Mouse (Mus musculus): ENCODE measurements at regions not wholly inside any gene's neighbourhood (a gene's known extent, or its start where the extent isn't known, plus 50 kb on each side); places are given as distances from the start of the nearest gene placed in this dataset.

- Histone ChIP-seq H3K27me3 (replicated peaks; ENCODE audit: control insufficient read depth, insufficient read depth, low read length) (no peaks in the 10 kb centered on the region), H3K4me1 (ENCODE audit: control insufficient read depth, insufficient read depth, low read length) (no peaks in the 10 kb centered on the region), H3K36me3 (ENCODE audit: control insufficient read depth, insufficient read depth, low read length) (no peaks in the 10 kb centered on the region), H3K4me3 (ENCODE audit: insufficient read depth, low read depth, low read length) (no peak overlapping the region), H3K27ac (ENCODE audit: insufficient read depth, low read depth, low read length) (no peak overlapping the region)
- TF ChIP-seq CTCF (conservative IDR thresholded peaks at IDR 0.05; ENCODE audit: insufficient read depth, insufficient read length, low read depth, low read length) (no peak), POLR2A (IDR thresholded peaks at IDR 0.05; ENCODE audit: low read depth, low read length) (no peak)
- no peak for DNase-seq
- 82% methylated on average over 13 of the region's 13 CpGs for WGBS
Observed at GRCm38 (mm10) chr11:95198196-95198595, 52.1 kb upstream of the Dlx4 start.

DNA sequence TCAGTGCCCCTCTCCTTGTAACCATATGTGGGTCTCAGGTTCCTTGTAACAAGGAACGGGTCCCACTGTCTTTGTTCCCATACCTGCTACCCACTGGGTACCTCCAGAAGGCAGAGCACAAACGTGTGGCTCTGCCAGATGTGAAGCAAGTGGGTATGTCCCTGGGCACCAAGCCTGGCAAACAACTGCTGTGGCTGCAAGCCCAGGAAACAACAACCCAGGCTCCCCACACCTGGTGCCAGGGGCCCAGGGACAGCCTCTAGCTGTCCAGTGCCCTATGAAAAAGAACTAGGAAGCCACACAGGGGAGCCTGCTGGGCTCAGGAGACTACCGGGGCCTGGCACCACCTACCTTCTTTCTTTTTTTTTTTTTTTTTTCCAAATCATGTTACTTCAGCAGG lies 54.9 kb upstream of the Dlx4 start:
- no peak overlapping the region for H3K4me3 ChIP-seq (ENCODE audit: insufficient read depth, low read depth, low read length)
- no peaks in the 10 kb centered on the region for H3K36me3 ChIP-seq (ENCODE audit: control insufficient read depth, insufficient read depth, low read length)
- no peaks in the 10 kb centered on the region for H3K4me1 ChIP-seq (ENCODE audit: control insufficient read depth, insufficient read depth, low read length)
- no peaks in the 10 kb centered on the region for H3K27me3 ChIP-seq (replicated peaks; ENCODE audit: control insufficient read depth, insufficient read depth, low read length)
- WGBS, result 71% methylated on average over 3 of the region's 3 CpGs
- DNase-seq, result no peak
- no peak overlapping the region for H3K27ac ChIP-seq (ENCODE audit: insufficient read depth, low read depth, low read length)
- TF ChIP-seq CTCF (conservative IDR thresholded peaks at IDR 0.05; ENCODE audit: insufficient read depth, insufficient read length, low read depth, low read length), result no peak
- no peak for TF ChIP-seq POLR2A (IDR thresholded peaks at IDR 0.05; ENCODE audit: low read depth, low read length)

- H3K27me3 ChIP-seq (replicated peaks; ENCODE audit: control insufficient read depth, insufficient read depth, low read length), result no peaks in the 10 kb centered on the region
- H3K27ac ChIP-seq (ENCODE audit: insufficient read depth, low read depth, low read length), result no peak overlapping the region
- H3K4me3 ChIP-seq (ENCODE audit: insufficient read depth, low read depth, low read length), result no peak overlapping the region
- TF ChIP-seq CTCF (conservative IDR thresholded peaks at IDR 0.05; ENCODE audit: insufficient read depth, insufficient read length, low read depth, low read length), result no peak
- TF ChIP-seq POLR2A (IDR thresholded peaks at IDR 0.05; ENCODE audit: low read depth, low read length), result no peak
- no peaks in the 10 kb centered on the region for H3K4me1 ChIP-seq (ENCODE audit: control insufficient read depth, insufficient read depth, low read length)
- peak; percentile 42 for DNase-seq
- no peaks in the 10 kb centered on the region for H3K36me3 ChIP-seq (ENCODE audit: control insufficient read depth, insufficient read depth, low read length)
- 6% methylated on average over 22 of the region's 22 CpGs for WGBS
Observed at GRCm38 (mm10) chr11:95210185-95211030, 50.9 kb upstream of the Tac4 start.

DNA sequence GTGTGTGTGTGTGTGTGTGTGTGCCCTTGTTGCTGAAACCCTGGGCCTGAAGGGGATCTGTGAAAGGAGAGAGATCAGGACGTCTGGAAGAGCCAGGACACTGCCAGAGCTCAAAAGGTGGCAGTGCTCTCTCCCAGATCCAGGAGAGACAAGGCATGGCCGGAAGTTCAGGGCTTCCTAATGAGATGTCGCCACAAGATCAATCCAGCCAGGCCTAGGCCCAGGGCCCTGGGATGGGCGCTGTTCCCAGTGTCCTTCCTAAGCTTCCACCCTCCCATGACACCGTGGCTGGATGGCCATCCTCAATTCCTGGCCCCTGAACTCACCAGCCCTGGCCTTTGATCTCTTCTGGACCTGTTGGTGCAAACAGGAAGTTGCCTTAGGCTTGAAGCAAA lies 50.3 kb upstream of the Tac4 start:
- no peak overlapping the region for H3K4me3 ChIP-seq (ENCODE audit: insufficient read depth, low read depth, low read length)
- H3K4me1 ChIP-seq (ENCODE audit: control insufficient read depth, insufficient read depth, low read length), result no peaks in the 10 kb centered on the region
- H3K27me3 ChIP-seq (replicated peaks; ENCODE audit: control insufficient read depth, insufficient read depth, low read length), result no peaks in the 10 kb centered on the region
- TF ChIP-seq CTCF (conservative IDR thresholded peaks at IDR 0.05; ENCODE audit: insufficient read depth, insufficient read length, low read depth, low read length) (no peak), POLR2A (IDR thresholded peaks at IDR 0.05; ENCODE audit: low read depth, low read length) (no peak)
- no peak overlapping the region for H3K27ac ChIP-seq (ENCODE audit: insufficient read depth, low read depth, low read length)
- no peaks in the 10 kb centered on the region for H3K36me3 ChIP-seq (ENCODE audit: control insufficient read depth, insufficient read depth, low read length)
- 44% methylated on average over 5 of the region's 5 CpGs for WGBS
- no peak for DNase-seq

All from kidney, adult 2 months (tissue).